Mouse (Mus musculus) cerebellum, adult 8-10 months (tissue): ENCODE data around the gene Arhgap44.
A peak's percentile ranks its signal among the peaks of the same experiment; 100 is the strongest.

Experiments
- DNase-seq: peaks from one replicate; pipeline ENCODE4 v3.0.0; 2022

The Arhgap44 gene

GRCm38 (mm10) chr11:64999685-65000084 lies 163.1 kb downstream of the Arhgap44 start:
- DNase-seq: no peak

GRCm38 (mm10) chr11:64998439-64998838 lies 164.3 kb downstream of the Arhgap44 start:
- DNase-seq: no peak

DNA sequence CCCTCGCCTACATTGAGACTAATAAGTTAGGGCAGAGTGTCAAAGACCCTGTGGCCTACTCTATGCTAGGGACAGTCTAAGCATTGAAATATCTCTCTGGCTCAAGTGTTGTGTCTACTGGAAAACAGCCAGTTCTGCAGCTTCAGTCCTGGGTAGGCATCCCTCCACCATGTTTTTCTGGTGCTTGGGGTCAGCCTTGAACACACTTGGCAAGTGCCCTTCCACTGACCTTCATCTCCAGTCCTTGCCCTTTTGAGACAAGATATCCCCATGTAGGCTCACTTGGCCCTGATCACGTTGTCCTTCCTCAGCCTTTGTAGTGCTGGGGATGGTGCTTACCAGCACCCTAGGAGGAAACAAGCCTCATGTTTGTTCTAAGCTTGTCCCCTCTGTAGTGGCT lies 174.2 kb downstream of the Arhgap44 start:
- no peak for DNase-seq

GRCm38 (mm10) chr11:64979489-64979845 lies 183.3 kb downstream of the Arhgap44 start:
- DNase-seq: no peak

- DNase-seq: peak; percentile 98
These were observed 183.9 kb downstream of the Arhgap44 start, which contains the start of gene Elac2 for GRCm38 (mm10) chr11:64978720-64979488. Elac2 (plus strand) TSS chr11:64979038.

DNA sequence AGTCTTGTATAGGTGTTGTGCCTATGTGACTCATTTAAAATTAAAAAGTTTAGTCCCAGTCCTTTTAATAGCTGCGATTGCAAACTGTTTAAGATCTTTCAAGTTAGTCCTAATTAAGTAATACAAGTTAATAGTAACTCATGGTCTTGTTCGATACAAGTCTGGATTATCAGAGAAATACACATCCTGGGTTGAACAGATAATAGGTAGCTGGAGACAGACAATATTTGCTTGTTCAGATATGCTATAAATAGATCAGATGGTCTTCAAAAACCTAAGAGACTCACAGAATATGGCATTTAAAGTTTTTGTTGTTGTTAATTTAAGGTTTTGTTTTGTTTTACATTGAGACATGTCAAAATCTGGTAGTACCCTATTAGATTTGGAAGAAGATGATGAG lies 190.3 kb downstream of the Arhgap44 start:
- no peak for DNase-seq

DNA sequence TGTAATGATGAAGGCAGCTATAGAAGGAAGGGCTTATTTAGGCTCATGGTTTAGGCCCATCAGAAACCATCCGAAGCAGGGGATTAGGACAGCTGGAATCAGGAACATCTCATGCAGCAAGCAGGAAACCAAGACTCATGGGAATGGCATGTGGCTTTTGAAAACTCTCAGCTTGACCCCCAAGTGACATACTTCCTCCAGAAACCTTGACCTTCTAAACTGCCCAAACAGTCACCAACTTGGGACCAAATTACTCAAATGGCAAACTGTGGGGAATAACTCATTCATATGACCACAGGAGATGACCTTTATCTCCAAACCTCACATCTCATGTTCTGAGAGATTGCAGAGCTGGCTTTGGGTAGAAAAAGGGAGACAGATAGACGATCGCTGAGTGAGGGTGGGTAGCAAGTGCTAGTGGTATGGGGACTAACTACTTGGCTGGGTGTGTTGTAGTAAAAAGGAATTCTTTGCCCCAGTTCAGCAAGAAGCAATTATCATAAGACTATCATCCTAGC lies 191.2 kb downstream of the Arhgap44 start:
- DNase-seq: no peak

GRCm38 (mm10) chr11:64968939-64969342 lies 193.8 kb downstream of the Arhgap44 start:
- no peak for DNase-seq

- DNase-seq: peak; percentile 42
These were observed 194.3 kb downstream of the Arhgap44 start for GRCm38 (mm10) chr11:64968507-64968906.

GRCm38 (mm10) chr11:64962629-64963028 lies 200.1 kb downstream of the Arhgap44 start:
- DNase-seq: no peak

DNA sequence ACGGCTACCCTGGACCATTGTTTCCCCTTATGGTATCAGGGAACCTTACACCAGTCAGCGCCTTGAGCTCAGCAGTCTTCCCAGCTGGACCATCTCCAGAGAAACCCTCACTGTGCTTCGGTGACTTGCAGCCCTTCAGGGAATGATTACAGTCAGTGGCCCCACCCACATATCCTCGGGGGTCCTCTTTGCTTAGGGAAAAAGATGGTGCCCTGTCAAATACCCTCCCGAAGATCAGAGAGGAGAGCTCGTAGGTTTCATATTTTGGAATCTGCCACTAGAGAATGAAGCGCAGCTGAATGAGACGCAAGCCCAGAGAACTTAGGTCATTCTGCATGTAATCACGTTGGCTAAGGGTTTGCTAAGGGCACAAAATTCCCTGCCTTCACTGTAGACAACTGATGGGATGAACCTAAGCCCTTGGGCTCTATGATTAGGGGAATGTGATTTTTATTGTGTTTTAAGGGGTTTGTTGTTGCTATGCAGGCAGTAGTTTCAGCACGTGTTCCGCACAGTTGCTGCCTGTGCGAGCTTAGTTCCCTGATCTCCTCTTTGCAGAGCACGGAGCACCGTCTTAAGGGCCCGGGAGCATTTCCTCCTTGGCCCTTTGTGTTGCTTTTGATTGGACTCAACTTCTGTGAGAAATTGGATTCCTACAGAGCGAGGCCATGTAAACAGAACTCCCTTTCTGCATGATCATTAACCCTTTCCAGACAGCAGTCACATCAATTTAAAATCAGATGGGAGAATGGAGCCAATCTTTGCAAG lies 205.6 kb downstream of the Arhgap44 start:
- DNase-seq: no peak
